Mouse (Mus musculus): ENCODE measurements around the gene Igf2bp1.

Gene Igf2bp1

DNA sequence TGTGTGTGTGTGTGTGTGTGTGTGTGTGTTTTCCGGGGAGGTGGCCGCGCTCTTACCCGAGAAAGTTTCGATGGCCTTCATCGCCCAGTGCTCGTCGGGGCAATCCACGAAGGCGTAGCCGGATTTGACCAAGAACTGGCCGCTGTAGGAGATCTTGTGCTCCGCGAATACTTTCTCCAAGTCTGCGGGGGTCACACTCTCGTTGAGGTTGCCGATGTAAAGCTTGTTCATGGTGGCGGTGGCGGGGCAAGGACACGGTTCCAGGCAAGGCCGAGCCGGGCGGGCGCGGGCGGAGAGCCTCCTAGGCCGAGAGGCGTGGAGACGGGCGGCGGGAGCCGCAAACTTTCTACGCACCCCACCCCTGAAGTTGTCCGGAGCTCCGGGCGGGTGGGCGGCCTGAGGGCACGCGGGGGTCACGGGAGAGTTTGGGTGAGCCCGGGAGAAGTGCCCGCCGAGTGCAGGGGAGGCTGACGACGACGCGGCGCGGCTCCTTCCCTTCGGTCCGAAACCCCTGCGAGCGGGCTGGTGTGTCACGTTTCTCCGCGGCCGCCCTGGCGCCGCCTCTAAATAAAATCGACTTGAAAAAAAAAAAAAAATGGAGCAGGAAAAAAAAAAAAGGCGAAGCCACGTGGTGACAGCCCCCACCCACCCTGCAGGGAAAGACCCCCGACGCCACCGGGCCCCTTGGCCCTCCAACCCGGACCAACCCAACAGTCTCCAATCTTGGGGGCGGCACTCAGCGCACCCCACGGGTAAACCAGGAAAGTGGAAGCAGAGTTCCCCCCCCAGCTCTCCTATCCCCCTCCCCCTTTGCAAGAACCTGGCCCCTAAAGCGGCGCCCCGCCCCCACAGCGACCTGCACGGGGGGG is at the start of gene Igf2bp1:
TSS of gene Igf2bp1 (minus strand) at position 538 of the 869 bp plus-strand sequence.
- DNase-seq (ENCODE audit: extremely low spot score), result peak; percentile 89

DNA sequence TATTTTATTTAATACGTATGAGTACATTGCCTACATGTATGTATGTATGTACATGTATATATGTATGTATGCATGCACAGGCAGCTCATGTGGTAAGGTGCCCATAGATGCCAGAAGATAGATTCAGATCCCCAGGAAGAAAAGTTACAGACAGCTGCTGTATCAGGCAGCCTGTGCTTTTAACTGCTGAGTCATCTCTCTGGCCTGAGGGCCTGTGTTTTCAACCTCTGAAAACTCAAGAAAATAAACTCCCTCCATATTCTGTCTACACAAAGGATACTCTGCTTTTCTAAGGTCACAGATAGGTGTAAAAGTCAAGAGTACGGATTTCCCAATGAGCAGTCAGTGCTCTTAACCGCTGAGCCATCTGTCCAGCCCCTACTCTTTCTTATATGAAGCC is 45.1 kb upstream of the Igf2bp1 start:
- no peak for DNase-seq (ENCODE audit: extremely low spot score)

DNA sequence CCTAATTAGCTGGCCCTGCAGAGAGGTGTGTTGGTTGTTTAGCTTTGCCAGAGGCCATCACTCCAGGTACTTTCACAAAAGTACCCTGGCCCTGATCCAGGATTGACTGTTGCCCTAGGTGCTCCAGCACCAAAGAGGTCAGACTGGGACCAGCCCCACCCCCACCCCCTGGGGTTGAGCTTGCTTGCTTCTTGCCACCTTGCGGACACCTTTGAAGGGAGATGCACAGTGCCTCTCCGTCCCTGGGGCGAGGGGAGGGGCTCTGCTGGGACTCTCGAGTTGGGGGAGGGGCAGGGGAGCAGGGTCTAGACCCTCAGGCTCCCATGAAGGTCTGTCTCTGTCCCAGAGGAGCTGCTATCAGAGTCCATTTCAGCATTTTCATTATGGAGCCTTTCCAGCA is 44.2 kb upstream of the Igf2bp1 start:
- no peak for DNase-seq (ENCODE audit: extremely low spot score)

DNA sequence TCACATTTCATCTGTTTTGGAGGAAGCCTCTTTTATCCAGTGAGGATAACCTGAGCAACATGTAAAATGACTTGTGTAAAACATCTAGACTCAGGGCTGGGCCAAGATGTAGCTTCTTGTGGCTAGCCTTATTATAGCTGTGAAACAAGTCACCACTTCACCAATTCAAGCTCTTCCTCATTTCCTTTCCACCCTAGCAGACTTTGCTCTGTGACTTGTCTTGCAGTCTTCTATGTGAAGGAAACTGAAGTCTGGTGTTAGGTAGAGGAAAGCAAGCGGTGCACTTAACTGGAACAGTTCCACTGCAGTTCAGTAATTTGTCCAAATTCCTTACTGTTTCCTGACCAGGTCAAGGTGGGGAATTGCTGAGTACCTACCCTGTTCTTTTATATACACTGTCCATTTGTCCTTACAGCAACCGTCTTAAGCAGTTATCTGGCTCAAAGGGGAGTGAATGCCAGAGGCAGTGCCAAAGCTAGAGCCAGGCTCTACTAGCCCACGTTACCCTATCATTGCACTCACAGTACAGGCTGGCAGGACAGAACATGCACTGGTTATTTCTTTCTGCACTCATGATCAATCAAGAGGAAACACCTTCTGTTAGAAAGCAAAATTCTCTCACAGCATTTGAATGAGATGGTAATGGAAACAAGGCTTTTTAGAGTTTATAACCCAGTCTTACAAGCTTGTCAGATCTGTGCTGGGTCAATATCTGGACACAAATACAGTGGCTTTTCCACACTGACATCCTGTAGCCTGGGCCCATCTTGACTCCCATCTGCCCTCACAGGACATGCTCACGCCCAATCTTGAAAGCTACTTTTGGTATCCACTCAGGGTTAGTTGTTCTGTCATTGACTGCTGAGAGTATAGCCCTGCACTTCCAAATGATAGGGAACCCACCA is 42.0 kb upstream of the Igf2bp1 start:
- no peak for DNase-seq (ENCODE audit: extremely low spot score)

DNA sequence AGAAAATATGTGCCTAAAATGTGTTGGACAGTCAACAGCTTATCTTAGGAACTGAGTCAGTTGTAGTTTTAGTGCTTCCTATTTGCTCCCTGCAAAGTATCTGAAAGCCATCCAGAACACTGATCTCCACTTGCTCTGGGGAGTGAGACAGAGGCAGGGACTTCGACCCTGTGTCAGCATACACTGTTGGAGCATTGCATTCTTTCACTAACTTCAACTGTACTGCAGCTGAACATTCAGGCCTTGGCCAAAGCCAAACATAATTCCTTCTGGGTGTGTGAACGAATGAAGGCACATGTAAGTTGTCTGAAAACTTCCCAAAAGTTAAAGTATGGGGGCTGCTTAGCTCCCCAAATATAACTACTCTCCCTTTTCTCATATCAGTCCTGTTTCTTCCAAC is 41.1 kb upstream of the Igf2bp1 start:
- no peak for DNase-seq (ENCODE audit: extremely low spot score)

DNA sequence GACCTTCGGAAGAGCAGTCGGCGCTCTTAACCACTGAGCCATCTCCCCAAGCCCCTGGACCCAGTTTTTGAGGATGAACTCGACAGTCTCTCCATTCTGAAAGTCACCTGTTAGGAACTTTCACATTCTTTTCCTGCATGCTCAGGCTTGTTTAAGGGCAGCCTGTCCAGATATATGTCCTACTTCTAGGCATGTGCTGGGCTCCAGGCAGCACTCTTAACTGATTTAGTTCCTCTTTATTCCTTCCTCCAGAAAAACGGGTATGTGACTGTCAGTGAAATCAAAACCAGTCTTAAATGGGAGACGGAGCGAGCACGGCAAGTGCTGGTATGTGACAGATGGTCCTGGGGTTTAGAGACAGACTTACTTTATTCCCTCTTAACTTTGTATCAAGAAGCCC is 40.3 kb upstream of the Igf2bp1 start:
- no peak for DNase-seq (ENCODE audit: extremely low spot score)

DNA sequence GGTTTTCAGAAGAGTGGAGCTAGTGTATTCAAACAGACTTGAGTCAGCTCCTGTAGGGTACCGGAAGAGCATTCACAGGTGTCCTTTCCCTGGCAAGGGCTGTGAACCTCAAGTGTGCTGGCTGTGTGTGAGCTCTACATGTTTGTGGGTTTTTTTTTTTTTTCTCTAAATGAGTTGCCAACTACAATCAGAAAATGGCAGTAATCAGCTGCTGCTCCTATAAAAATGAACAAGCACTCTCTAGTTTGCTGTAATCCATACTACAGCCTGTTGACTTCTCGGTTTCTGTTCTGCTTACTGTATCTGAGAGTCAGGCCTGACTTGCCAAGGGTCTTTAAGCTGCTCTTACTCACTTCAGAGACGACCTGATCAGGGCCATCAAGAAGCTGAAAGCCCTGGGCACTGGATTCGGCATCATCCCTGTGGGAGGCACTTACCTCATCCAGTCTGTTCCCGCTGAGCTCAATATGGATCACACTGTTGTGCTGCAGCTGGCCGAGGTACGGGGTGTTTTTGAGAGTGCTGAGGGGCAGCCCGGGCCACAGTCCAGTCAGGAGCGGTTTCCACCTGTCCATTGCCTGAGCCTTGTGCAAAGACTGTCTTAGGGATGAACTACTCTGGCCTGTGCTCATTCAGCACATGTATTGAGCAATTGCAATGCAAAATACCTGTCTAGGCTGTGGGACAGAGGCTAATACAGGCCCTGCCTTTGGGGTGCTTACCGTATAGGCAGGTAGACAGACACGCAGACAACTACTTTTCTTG is 39.2 kb upstream of the Igf2bp1 start:
- DNase-seq (ENCODE audit: extremely low spot score), result no peak

DNA sequence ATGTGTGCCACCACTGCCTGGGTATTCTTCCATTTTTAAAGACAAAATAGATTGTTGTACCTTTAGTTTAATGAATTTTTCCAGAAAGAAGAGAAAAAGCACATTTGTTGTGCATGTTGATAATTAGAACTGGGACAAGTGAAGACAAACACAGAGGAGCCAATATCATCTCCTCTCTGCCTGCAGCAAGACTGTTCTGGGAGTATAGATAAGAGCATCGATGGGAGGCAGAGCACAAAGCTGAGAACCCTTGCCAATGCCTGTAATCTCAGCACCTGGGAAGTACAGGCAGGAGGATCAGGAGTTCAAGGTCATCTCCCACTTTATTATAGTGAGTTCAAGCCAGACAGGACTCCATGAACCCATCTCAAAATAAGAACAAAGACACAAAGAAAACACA is 32.8 kb upstream of the Igf2bp1 start:
- DNase-seq (ENCODE audit: extremely low spot score), result no peak

DNA sequence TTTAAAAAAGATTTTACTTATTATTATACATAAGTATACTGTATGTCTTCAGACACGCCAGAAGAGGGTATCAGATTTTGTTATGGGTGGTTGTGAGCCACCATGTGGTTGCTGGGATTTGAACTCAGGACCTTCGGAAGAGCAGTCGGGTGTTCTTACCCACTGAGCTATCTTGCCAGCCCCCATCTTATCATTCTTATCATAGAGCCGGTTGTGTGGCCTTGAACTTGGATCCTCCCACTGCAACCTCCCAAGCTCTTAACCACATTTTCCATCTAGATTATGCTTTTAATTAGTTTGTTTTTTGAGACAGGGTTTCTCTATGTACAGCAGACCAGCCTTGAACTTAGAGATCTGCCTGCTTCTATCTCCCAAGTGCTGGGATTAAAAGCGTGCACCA is 31.8 kb upstream of the Igf2bp1 start:
- no peak for DNase-seq (ENCODE audit: extremely low spot score)

DNA sequence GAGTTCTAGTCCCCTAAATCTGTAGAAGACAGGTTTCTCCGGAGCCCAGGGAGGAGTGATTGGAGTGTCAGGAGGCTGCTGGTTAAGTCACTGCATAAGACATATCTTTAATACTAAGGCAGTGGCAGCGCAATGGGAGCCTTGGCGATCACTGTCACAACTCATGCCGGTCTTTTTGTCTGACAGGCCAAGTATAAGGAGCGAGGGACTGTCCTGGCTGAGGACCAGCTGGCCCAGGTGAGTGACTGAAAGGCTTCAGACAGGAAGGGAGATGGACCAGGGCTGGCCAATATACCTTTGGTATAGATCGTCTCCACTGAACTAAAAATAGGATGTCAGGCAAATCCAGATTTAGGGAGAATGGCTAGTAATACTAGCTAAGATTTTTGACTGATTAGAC is 29.4 kb upstream of the Igf2bp1 start:
- DNase-seq (ENCODE audit: extremely low spot score), result no peak

DNA sequence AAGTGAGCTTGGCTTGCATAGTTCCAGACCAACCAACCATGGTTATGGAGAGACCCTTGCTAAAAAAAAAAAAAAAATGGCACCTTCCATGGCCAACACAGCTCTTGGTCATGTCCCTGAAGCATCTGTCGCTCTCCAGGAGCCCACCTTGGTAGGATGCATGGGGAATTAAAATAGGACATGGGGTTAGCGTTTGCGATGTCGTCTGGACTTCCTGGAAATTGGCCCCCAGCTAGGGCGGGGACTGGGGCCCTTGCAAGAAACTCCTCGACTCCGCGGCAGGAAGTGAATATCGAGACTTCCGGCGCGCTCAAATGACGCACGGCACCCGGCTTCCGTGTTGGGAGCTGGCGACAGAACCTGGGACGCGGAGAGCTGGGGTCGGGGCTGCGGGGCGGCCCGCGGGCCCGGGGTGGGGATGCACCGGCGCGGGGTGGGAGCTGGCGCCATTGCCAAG is 28.9 kb upstream of the Igf2bp1 start, which contains the start of gene Snf8:
TSS of gene Snf8 (plus strand) at position 290 of the 457 bp plus-strand sequence.
- DNase-seq (ENCODE audit: extremely low spot score), result peak; percentile 97

DNA sequence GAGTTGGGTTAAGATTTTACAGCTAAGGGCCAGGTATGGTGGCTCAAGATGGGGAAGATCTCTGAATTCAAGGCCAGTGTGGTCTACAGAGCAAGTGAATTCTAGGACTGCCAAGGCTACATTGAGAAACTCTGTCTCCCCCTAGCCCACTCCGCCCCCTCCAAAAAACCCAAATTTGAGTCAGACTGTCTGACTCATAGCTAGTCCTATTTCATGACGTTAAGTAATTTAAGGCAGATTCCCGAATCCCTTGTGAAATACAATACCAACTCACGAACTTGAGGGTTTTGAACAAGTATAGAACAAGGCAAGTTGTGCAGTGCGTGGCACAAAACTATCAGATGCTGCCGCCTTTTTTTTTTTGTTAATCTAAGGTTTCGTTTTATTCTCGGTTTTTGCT is 28.4 kb upstream of the Igf2bp1 start:
- no peak for DNase-seq (ENCODE audit: extremely low spot score)

DNA sequence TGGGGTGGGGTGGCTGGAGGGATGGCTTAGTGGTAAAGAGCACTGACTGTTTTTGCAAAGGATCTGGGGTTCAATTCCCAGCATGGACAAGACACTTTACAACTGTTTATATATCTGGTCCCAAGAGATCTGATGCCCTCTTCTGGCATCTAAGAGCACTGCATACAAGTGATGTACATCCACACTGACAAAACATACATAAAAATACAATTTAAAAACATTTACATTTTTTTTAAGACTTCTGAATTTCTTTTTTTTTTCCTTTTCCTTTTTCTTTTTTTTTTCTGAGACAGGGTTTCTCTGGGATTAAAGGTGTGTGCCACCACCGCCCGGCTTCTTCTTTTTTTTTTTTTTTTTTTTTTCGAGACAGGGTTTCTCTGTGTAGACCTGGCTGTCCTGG is 27.5 kb upstream of the Igf2bp1 start:
- DNase-seq (ENCODE audit: extremely low spot score), result no peak

DNA sequence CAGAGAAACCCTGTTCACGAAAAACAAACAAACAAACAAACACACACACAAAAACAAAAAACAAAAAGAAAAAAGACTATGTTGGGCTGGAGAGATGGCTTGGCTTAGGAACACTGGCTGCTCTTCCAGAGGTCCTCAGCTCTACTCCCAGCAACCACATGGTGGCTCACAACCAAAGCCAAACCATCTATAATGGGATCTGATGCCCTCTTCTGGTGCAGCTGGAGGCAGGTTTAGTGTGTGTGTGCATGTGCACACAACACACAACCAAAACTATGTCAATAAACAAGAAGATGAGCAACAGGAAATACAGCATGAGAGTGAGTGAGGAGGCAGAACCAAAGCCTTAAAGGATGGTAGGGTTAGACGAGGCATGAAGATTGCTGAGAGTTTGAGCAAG is 26.0 kb upstream of the Igf2bp1 start:
- no peak for DNase-seq (ENCODE audit: extremely low spot score)

DNA sequence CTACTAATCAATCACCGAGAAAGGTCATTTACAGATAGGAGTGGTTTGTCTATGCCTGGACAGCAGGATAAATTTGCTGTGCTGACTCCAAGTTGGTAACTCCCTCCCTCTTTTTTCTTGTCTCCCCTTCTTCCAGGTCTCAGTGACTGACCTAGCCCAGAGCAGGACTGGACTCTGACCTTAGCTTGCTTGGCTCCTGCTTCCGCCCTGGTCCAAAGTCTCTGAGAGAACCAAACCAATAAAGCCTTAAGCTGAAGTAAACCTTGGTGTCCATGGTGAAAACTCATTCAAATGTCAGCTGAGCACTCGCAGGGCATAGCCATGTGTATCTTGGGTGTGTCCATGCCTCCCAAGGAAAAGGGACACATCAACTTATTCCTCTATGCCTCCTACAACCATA is 24.8 kb upstream of the Igf2bp1 start:
- no peak for DNase-seq (ENCODE audit: extremely low spot score)

DNA sequence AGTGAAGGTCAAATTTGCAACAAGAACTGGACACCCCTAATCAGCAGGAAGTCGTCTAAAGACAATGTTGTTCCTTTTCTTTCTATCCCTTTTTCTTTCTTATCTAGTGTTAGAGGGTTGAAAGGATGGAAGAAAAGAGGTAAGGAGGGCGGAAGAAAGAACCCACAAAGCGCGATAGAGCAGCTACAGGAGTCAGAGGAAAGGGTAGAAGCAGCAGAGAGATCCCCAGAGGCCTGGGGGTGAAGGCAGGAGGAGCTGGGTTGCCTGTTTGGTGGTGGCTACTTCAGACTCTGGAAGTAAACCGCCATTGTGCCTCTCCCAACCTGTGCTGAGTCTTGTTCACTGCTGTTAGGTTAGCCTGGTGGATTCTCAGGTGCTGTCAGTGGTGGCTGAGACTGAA is 22.4 kb upstream of the Igf2bp1 start:
- no peak for DNase-seq (ENCODE audit: extremely low spot score)

DNA sequence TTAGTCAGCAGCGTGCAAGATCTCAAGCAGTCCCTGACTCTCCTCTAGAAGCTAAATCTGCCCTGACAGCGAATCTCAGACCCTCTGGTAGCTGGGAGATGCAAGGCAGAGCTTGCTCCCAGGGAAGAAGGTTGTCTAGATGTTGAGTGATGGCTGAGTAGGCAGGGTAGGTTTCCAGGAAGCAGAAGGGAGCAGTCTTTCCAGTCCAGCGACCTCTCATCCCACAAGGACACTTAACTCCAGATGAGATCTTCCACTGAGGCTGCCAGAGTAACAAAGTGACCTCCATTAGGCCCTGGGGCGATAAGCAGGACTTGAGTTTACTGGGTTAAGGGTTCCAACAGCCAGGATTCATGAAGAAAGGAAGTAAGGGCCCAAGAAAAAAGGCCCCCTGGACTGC is 14.9 kb upstream of the Igf2bp1 start:
- DNase-seq (ENCODE audit: extremely low spot score), result no peak

DNA sequence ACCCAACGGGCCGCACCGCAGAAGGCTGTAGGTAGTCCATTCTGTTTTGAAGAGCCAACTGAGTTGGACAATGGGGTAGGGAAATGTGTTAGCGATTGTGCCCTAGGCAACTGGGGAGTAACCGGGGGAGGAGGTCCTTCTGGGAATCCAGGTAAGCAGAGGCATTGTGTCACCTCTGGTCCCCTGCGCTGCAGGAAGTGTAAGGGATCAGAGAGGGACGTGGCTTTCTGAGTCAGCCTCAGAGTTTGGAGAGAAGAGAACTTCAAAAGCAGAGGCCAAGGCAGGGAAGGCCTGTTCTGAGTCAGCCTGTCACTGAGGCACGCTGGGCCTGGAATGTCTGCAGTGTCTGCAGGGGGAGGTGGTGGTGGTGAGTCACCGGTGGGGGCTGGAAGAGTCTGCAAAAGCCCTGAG is 12.2 kb upstream of the Igf2bp1 start:
- peak; percentile 28 for DNase-seq (ENCODE audit: extremely low spot score)

DNA sequence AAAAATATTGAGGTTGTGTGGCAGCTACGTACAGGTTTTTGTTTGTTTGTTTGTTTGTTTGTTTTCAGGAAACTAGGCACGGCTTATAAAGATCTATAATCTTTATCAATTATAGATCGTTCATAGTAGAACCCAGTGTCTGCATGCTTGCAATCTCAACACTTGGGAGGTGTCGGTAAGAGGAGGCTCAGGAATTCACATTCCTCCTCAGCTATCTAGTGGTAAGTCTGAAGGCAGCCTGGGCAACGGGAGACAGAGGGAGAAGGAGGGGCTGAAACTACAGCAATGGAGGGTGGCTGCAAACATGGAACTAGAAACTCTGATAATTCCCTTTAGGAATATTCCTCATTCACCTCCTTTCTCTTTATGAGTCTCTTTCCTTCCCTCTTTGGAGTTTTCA is 9.7 kb upstream of the Igf2bp1 start:
- DNase-seq (ENCODE audit: extremely low spot score), result no peak

DNA sequence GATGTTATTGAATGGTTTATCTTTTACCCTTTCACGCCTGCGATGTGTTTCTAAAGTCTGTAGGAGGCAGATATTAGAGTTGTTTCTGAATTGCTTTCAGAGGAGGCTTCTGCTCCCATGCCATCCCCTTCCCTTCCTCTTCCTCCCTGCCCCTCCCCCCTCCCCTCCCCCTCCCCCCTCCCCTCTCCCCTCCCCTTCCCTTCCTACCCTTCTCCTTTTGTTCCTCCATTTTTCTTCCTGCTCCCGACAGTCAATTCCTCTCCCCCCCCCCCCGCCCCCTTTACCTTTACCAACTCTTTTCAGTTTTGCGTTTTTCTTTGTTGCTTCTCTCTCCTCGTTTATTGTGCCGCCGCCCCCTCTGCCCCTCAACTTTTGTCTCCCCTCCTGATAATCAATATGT is 6.2 kb upstream of the Igf2bp1 start:
- peak; percentile 63 for DNase-seq (ENCODE audit: extremely low spot score)

DNA sequence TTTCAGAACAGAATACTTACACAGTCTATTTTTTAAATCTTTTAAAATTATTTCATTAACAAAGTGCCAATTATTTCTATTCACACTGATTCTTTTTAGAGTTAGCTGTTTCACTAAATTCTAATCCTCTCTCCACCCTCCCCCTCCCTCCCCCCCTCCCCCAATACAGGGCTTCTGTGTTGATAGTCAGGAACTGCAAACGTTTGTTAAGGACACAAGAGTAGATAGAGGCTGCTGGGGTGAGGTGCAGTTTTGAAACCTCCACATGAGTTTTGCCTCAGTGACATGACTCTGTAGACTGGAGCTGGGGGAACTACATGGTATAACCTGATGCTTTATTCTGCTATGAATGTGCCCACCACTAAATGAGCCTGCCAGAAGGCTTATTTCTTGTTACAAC is 3.1 kb upstream of the Igf2bp1 start:
- DNase-seq (ENCODE audit: extremely low spot score), result peak; percentile 37
